Mouse (Mus musculus) spleen, embryonic (tissue): ENCODE measurements around the gene Slc35a3.
"Not testable (repeated sequence)": the region's sequence is repeated elsewhere in the genome, so short reads cannot be mapped to it uniquely, and the experiment has no call there.

Source experiments
- CTCF ChIA-PET: fragments of 350-600 bp; sonication (Branson Sonifier 250); formaldehyde crosslinking; loops from one replicate; lab custom pipeline; 2022; lab: Charles Lee

Slc35a3 gene

DNA sequence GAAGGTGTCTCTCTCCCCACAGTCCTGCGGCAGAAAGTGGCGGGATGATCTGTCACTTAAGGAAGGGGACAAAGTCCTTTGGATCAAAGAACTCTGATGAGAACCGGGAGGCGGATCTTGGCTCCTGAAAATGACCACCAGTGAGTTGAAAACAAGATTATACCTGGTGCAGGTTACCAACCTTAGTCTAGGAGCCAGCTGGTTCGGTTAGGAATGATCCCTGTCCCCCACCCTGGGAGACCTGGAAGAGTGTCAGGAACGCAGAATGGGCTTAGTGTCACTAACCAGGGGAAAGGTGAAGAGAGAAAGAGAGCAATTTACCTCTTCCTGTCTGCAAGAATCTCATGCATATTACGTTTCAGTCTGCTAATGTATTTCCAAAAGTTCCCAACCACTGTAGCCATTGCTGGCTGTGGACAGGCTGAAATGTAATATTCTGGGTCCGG is at the start of gene Slc35a3:
TSS of gene Slc35a3 (minus strand) at position 396 of the 446 bp plus-strand sequence.
- CTCF ChIA-PET, result interaction anchor here (0.7 kb wide), 1 partner anchor 29 kb away, joined by 3 read pairs; no protein-coding TSS in a partner anchor

DNA sequence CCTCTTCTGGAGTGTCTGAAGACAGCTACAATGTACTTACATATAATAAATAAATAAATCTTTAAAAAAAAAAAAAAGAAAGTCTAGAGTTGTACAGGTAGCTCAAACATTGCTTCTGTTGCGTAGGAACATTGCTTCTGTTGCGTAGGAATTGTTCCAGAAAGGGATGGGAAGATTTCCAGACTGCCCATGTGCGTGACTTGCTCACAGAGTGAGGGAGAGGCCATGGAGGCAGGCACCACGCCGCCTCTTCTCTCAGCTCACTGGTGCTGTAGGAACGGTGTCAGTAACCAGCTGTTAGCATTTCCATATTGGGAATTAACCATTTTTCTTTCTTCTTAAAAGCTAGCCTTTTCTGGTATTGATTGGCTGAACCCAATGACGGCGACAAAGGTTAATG is 40.2 kb upstream of the Slc35a3 start:
- CTCF ChIA-PET, result no interaction called here

DNA sequence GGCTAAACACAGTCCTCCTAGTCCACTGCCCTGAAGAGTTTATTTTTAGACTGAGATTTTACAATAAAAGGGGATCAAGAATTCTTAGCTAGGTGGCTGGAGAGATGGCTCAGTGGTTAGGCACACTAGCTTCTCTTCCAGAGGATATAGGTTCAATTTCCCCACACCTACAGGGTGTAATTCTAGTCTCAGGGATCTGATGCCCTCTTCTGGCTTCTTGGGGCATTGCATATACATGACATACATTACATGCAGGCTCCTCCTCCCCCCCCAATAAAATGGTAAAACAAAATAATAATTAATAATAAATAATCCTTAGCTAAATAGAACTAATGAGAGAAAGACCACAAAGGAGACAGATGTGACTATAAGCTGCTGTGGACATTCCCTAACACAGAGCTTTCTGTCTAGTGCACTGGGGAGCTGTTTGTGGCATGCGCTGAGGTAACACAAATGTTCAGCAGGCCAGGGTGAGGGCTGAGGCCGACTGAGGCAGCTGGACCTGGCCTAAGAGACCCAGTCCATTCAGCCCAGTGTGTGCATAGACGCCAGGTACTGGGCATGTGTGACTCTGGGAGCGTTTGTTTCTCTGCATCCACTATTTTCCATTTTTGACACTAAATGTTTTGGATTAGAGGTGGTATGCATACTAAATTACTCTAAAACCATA is 38.7 kb upstream of the Slc35a3 start:
- CTCF ChIA-PET, result interaction anchor here (0.6 to 1.0 kb wide), 5 partner anchors 54 to 266 kb away, joined by 3 to 4 read pairs (median 3); partner anchors contain the start of gene Sass6

DNA sequence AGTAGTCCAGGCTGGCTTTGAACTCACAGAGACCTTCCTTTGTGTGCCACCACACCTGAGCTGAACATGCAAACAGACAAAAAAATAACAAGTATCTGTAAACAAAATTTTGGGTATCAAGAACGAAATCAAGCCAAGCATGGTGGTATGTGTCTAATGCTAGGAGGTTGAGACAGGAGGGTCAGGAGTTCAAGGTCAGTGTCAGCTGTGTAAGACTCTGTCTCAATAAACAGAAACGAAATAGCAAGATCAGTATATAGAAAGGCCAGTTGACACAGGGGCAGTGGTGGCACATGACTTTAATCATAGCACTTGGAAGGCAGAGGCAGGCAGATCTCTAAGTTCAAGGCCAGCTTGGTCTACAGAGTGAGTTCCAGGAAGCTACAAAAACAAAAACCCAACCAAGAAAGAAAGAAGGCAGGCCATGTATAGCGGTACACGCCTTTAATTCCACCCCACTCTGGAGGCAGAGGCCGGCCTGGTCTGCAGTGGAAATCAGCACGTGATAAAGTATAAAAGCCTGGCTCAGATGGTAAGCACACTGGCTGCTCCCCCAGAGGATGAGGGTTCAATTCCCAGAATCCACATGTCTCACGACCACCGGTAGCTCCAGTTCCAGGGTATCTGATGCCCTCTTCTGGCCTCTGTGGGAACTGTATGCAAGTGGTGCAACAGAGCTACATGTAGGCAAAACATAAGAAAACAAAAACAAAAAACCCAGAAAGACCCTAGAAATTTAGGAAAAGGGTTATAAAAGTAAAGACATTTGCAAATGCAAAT is 36.0 kb upstream of the Slc35a3 start:
- CTCF ChIA-PET, result interaction anchor here (0.5 to 0.6 kb wide), 2 partner anchors 12 to 426 kb away, joined by 3 read pairs; no protein-coding TSS in a partner anchor

DNA sequence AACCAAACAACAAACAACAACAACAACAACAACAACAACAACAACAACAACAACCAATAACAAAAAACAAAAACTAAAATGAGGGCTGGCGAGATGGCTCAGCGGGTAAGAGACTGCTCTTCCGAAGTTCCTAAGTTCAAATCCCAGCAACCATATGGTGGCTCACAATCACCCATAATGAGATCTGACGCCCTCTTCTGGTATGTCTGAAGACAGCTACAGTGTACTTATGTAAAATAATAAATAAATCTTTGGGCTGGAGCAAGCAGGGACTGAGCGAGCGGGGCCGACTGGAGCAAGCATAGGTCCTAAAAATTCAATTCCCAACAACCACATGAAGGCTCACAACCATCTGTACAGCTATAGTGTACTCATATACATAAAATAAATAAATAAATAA is 35.0 kb upstream of the Slc35a3 start:
- CTCF ChIA-PET, result not testable (repeated sequence)

DNA sequence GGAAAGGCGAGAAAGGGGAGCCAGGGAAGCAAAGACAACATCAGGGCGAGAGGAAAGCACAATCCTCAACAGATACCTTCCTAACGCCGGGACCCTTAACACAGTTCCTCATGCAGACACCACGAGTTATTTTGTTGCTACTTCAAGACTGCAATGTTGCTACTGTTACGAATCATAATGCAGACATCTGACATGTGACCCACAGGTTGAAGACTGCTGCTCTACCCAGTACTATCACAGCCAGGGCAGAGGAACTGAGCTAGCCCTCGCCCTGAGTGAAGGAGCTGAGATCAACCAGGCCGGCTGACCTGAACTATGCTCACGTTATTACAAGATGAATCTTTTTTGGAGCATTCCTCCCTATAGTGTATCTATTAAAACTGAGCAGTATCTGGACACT is 28.3 kb upstream of the Slc35a3 start:
- CTCF ChIA-PET, result no interaction called here

DNA sequence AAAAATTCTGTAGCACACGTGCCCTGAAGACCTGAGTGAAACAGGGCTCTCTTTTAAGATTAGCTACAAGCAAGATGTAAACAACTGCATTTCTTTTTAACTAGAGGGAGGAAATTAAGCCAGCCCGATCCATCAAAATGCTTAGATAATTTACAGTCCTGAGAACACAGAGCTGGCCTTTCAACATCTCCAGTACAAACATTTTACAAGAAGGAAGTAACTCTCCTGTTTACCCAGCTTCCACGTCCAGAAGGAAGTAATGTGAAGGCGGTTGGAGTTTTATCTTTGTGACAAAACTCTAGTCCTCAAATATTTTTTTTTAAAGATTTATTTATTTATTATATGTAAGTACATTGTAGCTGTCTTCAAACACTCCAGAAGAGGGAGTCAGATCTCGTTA is 27.5 kb upstream of the Slc35a3 start:
- CTCF ChIA-PET, result interaction anchor here (0.5 kb wide), 1 partner anchor 35 kb away, joined by 3 read pairs; no protein-coding TSS in a partner anchor

DNA sequence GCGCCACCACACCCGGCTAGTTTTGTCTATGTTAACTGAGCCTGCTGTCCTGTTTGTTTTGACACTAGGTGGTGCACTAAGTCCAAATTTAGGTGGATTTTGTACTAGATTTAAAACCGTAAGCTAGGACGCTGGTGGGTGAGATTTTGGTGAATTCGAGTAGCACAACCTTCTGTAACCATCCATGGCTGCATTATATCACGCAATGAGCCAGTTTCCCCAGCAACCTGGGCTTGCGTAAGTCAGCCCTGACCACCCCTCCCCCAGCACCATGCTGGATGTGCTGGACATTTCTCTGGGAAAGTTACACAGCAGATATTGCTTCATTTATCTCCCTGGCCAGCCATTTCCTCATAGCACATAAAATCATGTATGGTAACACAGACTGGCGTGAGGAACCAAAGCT is 24.7 kb upstream of the Slc35a3 start:
- CTCF ChIA-PET, result no interaction called here

DNA sequence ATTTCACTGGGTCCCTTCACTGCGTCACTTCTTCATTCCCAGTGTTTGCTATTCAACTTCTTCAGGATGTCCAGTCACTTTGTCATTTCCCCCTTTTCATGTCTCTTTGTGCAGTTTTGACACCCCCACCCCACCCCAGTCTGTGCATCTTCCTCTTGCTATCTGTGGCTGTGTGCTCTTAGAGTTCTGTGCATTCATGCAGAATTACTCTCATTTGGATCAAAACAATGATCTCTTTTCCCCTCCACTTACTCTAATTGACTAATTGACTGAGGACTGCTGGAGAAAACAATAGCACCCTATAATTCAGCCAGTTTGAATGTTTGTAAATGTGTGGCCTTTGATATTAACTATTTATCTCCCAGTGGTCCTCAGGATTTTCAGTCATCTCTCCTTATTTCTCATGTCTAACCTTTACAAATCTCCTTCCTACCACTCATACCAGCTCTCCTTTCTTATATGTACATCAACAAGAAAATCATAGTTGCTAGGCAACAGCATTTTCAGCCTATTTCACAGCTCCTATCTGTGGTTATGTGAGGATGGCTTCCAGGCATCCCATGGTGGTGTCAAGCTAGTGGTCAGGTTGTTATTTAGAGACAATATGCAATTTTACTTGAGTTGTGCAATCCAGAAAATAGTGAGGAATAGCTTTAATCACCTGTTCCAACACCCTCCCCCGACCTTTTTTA is 17.0 kb upstream of the Slc35a3 start:
- CTCF ChIA-PET, result interaction anchor here (0.5 kb wide), 1 partner anchor 218 kb away, joined by 3 read pairs; no protein-coding TSS in a partner anchor

DNA sequence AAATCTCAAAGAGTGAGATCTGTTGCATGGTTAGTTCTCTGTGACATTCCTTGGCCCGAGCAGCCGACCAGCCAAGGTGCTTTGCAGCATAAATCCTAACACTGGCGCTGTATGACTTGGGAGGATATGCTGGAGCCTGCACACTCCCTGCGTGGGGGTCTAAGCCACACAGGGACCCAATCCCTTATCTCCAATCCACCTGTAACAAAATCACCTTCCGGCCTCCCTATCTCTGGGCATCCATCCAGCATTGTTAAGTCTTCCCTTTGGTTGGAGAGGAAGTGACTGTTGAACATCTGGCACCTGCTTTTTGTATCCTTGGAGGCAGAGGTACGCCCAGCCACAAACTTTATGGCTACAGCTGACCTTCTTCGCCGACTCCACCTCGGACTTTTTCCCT is 14.2 kb upstream of the Slc35a3 start:
- CTCF ChIA-PET, result interaction anchor here (0.6 kb wide), 1 partner anchor 9 kb away, joined by 5 read pairs; no protein-coding TSS in a partner anchor

DNA sequence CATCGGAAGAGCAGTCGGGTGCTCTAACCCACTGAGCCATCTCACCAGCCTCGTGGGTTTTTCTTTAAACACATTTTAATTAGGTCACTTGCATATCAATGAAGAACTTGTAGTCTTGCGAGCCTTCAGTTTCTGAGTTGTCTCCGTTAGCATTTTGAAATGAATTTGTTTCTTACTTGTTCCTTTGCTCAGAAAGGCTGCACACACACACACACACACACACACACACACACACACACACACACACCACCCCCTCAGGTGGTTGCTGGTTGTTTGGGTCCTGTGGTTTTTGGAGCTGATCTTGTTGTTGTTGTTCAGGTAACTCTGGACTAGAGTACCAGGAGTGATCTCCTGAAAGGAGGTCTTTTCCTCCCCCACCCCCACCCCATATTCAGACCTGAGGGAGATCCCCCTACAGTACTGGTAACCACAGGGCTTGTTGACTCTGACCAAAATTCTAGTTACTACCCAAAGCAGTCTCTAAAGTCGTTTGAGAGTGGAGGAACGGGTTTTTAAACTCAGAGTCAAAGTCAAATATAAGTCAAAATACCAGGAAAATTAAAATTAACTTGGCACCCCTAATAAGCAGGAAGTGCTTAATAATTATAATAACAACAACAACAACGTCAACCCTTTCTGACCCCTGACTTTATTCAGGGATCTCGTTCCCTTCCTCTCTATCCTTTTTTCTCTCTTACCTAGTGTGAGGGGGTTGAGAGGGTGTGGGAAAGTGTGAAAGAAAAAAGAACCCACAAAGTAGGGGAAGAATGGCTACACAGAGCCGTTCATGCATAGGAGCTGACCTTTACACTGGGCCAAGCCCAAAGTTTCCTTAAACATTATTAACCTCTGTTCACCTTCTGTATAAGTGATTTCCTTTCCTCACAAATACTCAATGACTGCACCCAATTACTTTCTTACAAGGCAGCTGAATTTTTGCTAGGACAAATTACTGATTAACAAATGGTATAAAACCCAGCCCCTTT is 11.2 kb upstream of the Slc35a3 start:
- CTCF ChIA-PET, result no interaction called here

DNA sequence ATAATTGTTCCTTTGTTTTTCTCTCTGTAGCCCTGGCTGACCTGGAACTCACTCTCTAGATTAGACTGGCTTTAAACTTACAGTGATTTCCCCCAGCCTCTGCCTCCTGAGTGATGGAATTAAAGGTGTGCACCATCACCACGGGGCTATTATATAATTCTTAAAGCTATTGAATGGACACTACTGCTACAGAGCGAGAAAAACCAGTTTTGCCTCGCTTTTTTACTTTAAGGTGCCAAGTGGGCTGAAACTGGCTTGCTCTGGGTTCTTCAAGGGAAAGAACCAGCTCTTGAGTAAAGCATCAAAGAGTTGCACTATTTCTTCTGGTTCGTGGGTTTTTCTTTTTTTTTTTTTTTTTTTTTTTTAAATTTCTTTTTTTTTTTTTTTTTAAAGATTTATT is 10.3 kb upstream of the Slc35a3 start:
- CTCF ChIA-PET, result interaction anchor here (0.6 to 0.8 kb wide), 2 partner anchors 10 to 187 kb away, joined by 6 to 14 read pairs; no protein-coding TSS in a partner anchor

DNA sequence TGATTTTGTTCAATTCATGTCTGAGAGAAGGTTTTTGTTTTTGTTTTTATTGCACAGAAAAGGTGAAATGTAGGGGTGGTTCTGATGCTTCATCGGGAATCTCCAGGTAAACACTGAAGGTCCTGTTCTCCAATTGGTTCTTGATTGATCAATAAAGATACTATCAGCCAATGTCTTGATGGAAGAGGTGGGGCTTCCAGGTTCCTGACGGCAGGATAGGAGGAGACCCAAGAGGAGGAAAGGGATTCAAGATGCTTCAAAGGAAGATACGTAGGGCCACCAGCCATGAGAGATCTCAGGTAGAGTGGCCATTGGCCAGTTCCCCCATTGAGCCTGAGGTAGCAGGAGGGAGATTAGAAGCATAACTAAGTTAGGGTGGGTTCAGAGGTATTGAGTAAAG is 6.3 kb upstream of the Slc35a3 start:
- CTCF ChIA-PET, result no interaction called here

DNA sequence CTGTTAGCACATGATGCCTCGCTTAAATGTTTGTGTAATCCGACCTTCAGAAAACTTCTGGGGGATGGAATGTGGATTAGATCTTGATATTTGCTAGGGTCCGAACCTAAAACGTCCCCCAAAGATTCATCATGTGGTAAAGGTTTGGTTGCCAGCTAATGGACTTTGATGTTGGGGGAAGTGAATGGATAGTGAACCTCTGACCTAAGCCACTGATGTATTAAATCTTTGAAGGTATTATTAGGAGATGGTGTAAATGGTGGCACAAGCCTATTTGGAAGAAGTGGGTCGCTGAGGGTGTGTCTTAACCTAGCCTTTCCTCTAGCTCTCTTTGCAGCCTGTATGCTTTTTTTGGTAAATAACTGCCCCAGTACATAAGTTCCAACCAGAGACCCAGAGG is 400 bp upstream of the Slc35a3 start:
- CTCF ChIA-PET, result interaction anchor here (0.7 kb wide), 1 partner anchor 10 kb away, joined by 6 read pairs; no protein-coding TSS in a partner anchor

DNA sequence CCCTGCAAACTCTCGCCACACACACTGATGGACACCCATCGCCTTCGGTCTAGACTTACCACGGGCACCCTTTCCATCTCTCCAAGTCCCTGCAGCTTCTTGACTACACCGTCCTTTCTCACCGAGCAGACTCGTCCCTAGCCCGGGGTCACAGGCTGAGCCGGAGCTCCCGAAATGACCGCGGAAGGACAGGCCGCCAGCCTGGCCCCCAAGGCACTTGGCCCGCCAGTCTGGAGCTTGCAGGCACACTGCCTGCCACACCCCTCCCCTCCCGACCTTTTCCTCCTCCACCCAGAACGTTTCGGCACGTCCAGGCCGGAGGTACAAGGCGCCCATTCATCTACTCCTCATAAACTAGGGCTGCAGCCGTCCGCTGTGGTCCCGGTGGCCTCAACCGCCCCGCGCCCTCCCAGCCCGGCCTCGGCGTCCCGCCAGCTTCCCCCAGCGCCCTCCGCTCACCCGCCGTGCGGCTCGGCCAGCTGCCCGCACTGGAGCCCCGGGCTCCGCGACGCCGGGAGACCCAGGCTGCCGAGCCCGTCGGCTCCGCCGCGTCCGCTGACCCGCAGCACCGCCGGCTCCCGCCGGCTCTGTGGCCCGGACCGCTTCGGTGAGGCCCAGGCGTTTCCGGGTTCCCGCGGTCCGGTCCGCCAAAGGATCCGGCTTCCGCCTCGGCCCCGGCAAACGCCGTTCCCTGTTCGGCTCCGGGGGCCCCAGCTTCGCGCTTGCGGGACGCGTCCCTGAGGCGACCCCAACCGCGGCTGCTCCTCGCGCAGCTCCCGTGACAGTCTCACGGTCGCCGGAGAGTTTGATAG is 801 bp downstream of the Slc35a3 start:
- CTCF ChIA-PET, result interaction anchor here (0.7 kb wide), 1 partner anchor 29 kb away, joined by 3 read pairs; no protein-coding TSS in a partner anchor

DNA sequence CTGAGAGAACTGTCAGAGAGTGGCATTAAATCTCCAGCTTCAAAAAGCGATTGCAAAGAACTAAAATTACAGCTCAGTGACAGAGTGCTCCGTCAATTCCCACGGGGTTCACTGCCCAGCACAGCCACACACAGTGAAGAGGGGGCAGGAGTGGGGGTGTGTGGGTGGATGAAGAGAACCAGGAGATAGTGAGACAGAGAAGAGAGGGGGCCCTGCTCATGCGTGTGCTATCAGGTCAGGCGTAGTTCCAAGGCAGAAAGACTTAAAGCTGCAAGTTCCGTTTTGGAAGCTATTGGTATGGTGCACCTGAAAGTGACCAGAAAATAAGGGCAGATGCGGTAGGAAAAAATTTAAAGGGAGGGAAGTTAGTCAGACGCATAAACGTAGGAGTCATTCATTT is 1.7 kb downstream of the Slc35a3 start:
- CTCF ChIA-PET, result no interaction called here

DNA sequence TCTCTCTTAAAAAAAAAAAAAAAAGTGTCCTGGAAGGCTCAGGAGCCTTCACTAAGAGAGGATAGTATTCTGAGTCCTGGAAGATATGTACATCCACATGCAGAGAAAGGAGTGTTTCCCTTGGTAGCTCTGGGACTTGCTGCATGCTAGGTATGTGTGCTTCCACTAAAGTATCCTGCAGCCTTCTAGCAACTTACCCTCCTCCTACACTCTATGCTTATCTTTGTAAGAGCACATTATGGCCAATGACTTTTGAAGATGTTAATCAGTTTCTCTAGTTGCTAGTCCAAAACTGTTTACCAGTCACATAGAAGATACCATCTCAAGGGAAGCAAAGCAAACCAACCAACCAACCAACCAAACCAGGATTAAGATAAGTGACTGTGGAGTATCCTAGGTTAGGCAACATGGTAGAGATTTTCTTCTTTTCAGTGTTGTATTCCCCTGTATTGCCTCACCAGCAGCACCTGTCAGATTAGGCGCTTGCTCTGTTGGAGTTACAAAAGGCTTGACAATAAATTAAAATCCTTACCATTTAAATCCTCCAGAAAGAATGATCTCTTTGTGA is 6.9 kb downstream of the Slc35a3 start:
- CTCF ChIA-PET, result interaction anchor here (0.5 kb wide), 1 partner anchor 35 kb away, joined by 3 read pairs; no protein-coding TSS in a partner anchor

DNA sequence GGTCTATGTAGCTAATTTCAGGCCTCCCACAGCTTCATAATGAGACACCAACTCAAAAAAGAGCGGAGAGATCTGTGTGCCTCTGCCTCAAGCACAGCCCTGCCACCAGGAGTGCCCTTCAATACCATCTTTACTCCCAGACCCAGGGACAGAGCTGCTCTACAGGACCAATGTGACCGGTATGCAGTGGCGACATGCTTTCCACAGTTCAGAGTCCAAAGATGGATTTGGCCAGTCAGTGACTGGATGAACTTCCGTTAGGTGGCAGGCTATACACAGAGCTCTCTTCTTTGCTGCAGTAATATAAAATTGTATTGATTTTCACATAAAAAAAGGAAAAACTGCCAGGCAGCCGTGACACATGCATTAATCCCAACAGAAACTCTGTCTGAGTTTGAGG is 8.8 kb downstream of the Slc35a3 start:
- CTCF ChIA-PET, result no interaction called here

DNA sequence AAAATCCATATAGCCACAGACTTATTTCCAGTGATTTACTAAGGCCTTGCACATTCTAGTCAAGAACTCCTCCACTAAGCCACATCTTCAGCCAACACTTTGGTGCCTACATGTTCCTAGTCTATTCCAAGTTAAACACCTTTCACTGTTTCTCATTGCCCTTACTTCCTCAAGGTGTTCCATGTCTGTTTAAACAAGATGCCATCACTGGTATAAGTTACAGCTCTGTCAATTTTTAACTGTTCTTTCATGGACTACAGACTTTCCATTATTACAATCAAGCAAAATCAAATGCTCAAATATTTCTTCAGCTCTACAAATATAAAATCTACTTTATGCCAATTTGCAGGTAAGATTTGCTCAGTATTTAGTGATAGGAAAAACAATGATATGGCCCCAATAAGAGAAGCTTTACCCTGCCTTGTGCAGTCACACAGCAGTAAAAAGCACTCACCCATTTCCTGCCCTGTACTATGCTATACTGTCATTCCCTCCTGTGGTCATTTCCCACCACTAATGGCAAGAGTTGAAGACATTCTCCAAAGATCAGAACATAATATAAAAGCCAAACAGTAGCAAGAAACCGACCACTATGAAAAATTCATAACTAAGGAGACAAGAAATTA is 9.9 kb downstream of the Slc35a3 start:
- CTCF ChIA-PET, result no interaction called here
